Mouse (Mus musculus): ENCODE data around the gene Mbd3. TPM values are rescaled to one million over a fixed set of nuclear protein-coding genes. Genes with fewer than 3 reads are reported as not detected.
A peak's percentile ranks its signal among the peaks of the same experiment; 100 is the strongest.

The Mbd3 gene
- polyA plus RNA-seq, 1 experiment = 135 TPM

GRCm38 (mm10) chr10:80441598-80441997, 42.2 kb upstream of the Mbd3 start:
- Histone ChIP-seq H3K27me3 (ENCODE audit: control insufficient read depth, insufficient read depth, low read length) (no peaks in the 10 kb centered on the region), H3K27ac (ENCODE audit: control insufficient read depth, insufficient read depth, low read depth, low read length) (no peak overlapping the region)
- TF ChIP-seq POLR2A (IDR thresholded peaks at IDR 0.05; ENCODE audit: control insufficient read depth, low read depth, low read length) (no peak), CTCF (IDR thresholded peaks at IDR 0.05; ENCODE audit: control insufficient read depth, insufficient read depth, insufficient replicate concordance, low read depth, low read length) (no peak)

GRCm38 (mm10) chr10:80440031-80440430, 40.7 kb upstream of the Mbd3 start:
- no peak overlapping the region for H3K4me3 ChIP-seq (ENCODE audit: control insufficient read depth, low read depth, low read length)
- H3K27me3 ChIP-seq (ENCODE audit: control insufficient read depth, insufficient read depth, low read length) = no peaks in the 10 kb centered on the region
- no peaks in the 10 kb centered on the region for H3K36me3 ChIP-seq (ENCODE audit: control insufficient read depth, insufficient read depth, low read length)
- H3K4me1 ChIP-seq (ENCODE audit: control insufficient read depth, insufficient read depth, low read length) = peaks cover 21% of the 10 kb centered on the region
- TF ChIP-seq POLR2A (IDR thresholded peaks at IDR 0.05; ENCODE audit: control insufficient read depth, low read depth, low read length) (no peak), CTCF (IDR thresholded peaks at IDR 0.05; ENCODE audit: control insufficient read depth, insufficient read depth, insufficient replicate concordance, low read depth, low read length) (no peak)
- H3K27ac ChIP-seq (ENCODE audit: control insufficient read depth, insufficient read depth, low read depth, low read length) = no peak overlapping the region

More at GRCm38 (mm10) chr10:80441598-80441997, 42.2 kb upstream of the Mbd3 start:
- Histone ChIP-seq H3K36me3 (ENCODE audit: control insufficient read depth, insufficient read depth, low read length) (no peaks in the 10 kb centered on the region), H3K4me3 (ENCODE audit: control insufficient read depth, low read depth, low read length) (no peak overlapping the region), H3K4me1 (ENCODE audit: control insufficient read depth, insufficient read depth, low read length) (peaks cover 16% of the 10 kb centered on the region)

- Histone ChIP-seq H3K27me3 (ENCODE audit: control insufficient read depth, insufficient read depth, low read length) (no peaks in the 10 kb centered on the region), H3K4me3 (ENCODE audit: control insufficient read depth, low read depth, low read length) (no peak overlapping the region), H3K36me3 (ENCODE audit: control insufficient read depth, insufficient read depth, low read length) (no peaks in the 10 kb centered on the region), H3K4me1 (ENCODE audit: control insufficient read depth, insufficient read depth, low read length) (peaks cover 22% of the 10 kb centered on the region), H3K27ac (ENCODE audit: control insufficient read depth, insufficient read depth, low read depth, low read length) (no peak overlapping the region)
- no peak for TF ChIP-seq CTCF (IDR thresholded peaks at IDR 0.05; ENCODE audit: control insufficient read depth, insufficient read depth, insufficient replicate concordance, low read depth, low read length)
- no peak for TF ChIP-seq POLR2A (IDR thresholded peaks at IDR 0.05; ENCODE audit: control insufficient read depth, low read depth, low read length)
Measured at GRCm38 (mm10) chr10:80437973-80438372, 38.6 kb upstream of the Mbd3 start.

GRCm38 (mm10) chr10:80436276-80436675, 36.9 kb upstream of the Mbd3 start:
- Histone ChIP-seq H3K36me3 (ENCODE audit: control insufficient read depth, insufficient read depth, low read length) (no peaks in the 10 kb centered on the region), H3K27ac (ENCODE audit: control insufficient read depth, insufficient read depth, low read depth, low read length) (no peak overlapping the region), H3K4me1 (ENCODE audit: control insufficient read depth, insufficient read depth, low read length) (peaks cover 30% of the 10 kb centered on the region), H3K4me3 (ENCODE audit: control insufficient read depth, low read depth, low read length) (no peak overlapping the region), H3K27me3 (ENCODE audit: control insufficient read depth, insufficient read depth, low read length) (no peaks in the 10 kb centered on the region)
- TF ChIP-seq CTCF (IDR thresholded peaks at IDR 0.05; ENCODE audit: control insufficient read depth, insufficient read depth, insufficient replicate concordance, low read depth, low read length) (no peak), POLR2A (IDR thresholded peaks at IDR 0.05; ENCODE audit: control insufficient read depth, low read depth, low read length) (no peak)

- TF ChIP-seq POLR2A (IDR thresholded peaks at IDR 0.05; ENCODE audit: control insufficient read depth, low read depth, low read length) = no peak
- no peak for TF ChIP-seq CTCF (IDR thresholded peaks at IDR 0.05; ENCODE audit: control insufficient read depth, insufficient read depth, insufficient replicate concordance, low read depth, low read length)
- Histone ChIP-seq H3K4me3 (ENCODE audit: control insufficient read depth, low read depth, low read length) (no peak overlapping the region), H3K4me1 (ENCODE audit: control insufficient read depth, insufficient read depth, low read length) (peaks cover 30% of the 10 kb centered on the region), H3K27me3 (ENCODE audit: control insufficient read depth, insufficient read depth, low read length) (no peaks in the 10 kb centered on the region), H3K27ac (ENCODE audit: control insufficient read depth, insufficient read depth, low read depth, low read length) (no peak overlapping the region), H3K36me3 (ENCODE audit: control insufficient read depth, insufficient read depth, low read length) (no peaks in the 10 kb centered on the region)
Measured at GRCm38 (mm10) chr10:80435764-80436163, 36.4 kb upstream of the Mbd3 start.

GRCm38 (mm10) chr10:80434823-80435222, 35.5 kb upstream of the Mbd3 start:
- Histone ChIP-seq H3K27ac (ENCODE audit: control insufficient read depth, insufficient read depth, low read depth, low read length) (no peak overlapping the region), H3K4me3 (ENCODE audit: control insufficient read depth, low read depth, low read length) (no peak overlapping the region), H3K36me3 (ENCODE audit: control insufficient read depth, insufficient read depth, low read length) (no peaks in the 10 kb centered on the region), H3K4me1 (ENCODE audit: control insufficient read depth, insufficient read depth, low read length) (peaks cover 30% of the 10 kb centered on the region), H3K27me3 (ENCODE audit: control insufficient read depth, insufficient read depth, low read length) (no peaks in the 10 kb centered on the region)
- TF ChIP-seq CTCF (IDR thresholded peaks at IDR 0.05; ENCODE audit: control insufficient read depth, insufficient read depth, insufficient replicate concordance, low read depth, low read length) (no peak), POLR2A (IDR thresholded peaks at IDR 0.05; ENCODE audit: control insufficient read depth, low read depth, low read length) (no peak)

- TF ChIP-seq POLR2A (IDR thresholded peaks at IDR 0.05; ENCODE audit: control insufficient read depth, low read depth, low read length) (no peak), CTCF (IDR thresholded peaks at IDR 0.05; ENCODE audit: control insufficient read depth, insufficient read depth, insufficient replicate concordance, low read depth, low read length) (no peak)
- Histone ChIP-seq H3K36me3 (ENCODE audit: control insufficient read depth, insufficient read depth, low read length) (no peaks in the 10 kb centered on the region), H3K27me3 (ENCODE audit: control insufficient read depth, insufficient read depth, low read length) (no peaks in the 10 kb centered on the region), H3K4me1 (ENCODE audit: control insufficient read depth, insufficient read depth, low read length) (peaks cover 28% of the 10 kb centered on the region), H3K4me3 (ENCODE audit: control insufficient read depth, low read depth, low read length) (peak overlapping the region; percentile 90), H3K27ac (ENCODE audit: control insufficient read depth, insufficient read depth, low read depth, low read length) (no peak overlapping the region)
Measured at GRCm38 (mm10) chr10:80434233-80434592, 34.9 kb upstream of the Mbd3 start.
